Mouse (Mus musculus) liver, postnatal 0 days (tissue): ENCODE results near the gene Atrnl1. TPM values are rescaled to one million over a fixed set of nuclear protein-coding genes. Genes with fewer than 3 reads are reported as not detected.

Experiments used
- ATAC-seq: fragments of 200-750 bp; cut with Nextera tagmentation; 2 replicates; pipeline ENCODE4 v1.8.0; 2017; ENCODE audit warnings: mild to moderate bottlenecking, moderate library complexity
- DNase-seq: peaks from one replicate; pipeline ENCODE4 v3.0.0-alpha.2; 2016
- H3K27ac ChIP-seq: fragments of 300-500 bp; sonication (generic); 2 replicates; pipeline ENCODE4 v1.5.1; 2014; ENCODE audit warnings: antibody characterized with exemption, moderate library complexity, mild to moderate bottlenecking, low read depth
- H3K27me3 ChIP-seq: fragments of 300-500 bp; sonication (generic); 2 replicates; pipeline ENCODE4 v1.6.1; 2014; ENCODE audit warnings: low read length, control low read depth, mixed read lengths; ENCODE audit not compliant: insufficient read depth
- H3K36me3 ChIP-seq: fragments of 300-500 bp; sonication (generic); replicated peaks from 2 replicates; pipeline ENCODE4 v1.6.1; 2014; ENCODE audit warnings: mild to moderate bottlenecking, control low read depth, low read length, moderate library complexity, mixed read lengths; ENCODE audit not compliant: insufficient read depth
- H3K4me1 ChIP-seq: fragments of 300-500 bp; sonication (generic); 2 replicates; pipeline ENCODE4 v1.6.1; 2014; ENCODE audit warnings: antibody characterized with exemption, mild to moderate bottlenecking, control low read depth; ENCODE audit not compliant: insufficient read depth
- H3K4me2 ChIP-seq: fragments of 300-500 bp; sonication (generic); 2 replicates; pipeline ENCODE4 v1.6.1; 2014; ENCODE audit warnings: low read depth, mild to moderate bottlenecking, low read length, moderate library complexity, mixed read lengths
- H3K4me3 ChIP-seq: fragments of 300-500 bp; sonication (generic); 2 replicates; pipeline ENCODE4 v1.5.1; 2014; ENCODE audit warnings: low read depth, low read length
- H3K9ac ChIP-seq: fragments of 300-500 bp; sonication (generic); replicated peaks from 2 replicates; pipeline ENCODE4 v1.6.1; 2014; ENCODE audit warnings: mild to moderate bottlenecking, moderate library complexity
- H3K9me3 ChIP-seq: fragments of 300-500 bp; sonication (generic); 2 replicates; pipeline ENCODE4 v1.6.1; 2016; ENCODE audit warnings: mild to moderate bottlenecking, control low read depth, low read length, mixed read lengths
- CTCF ChIP-seq: sonication (generic); IDR thresholded peaks from 2 replicates; pipeline ENCODE4 v1.5.1; 2016; ENCODE audit warnings: antibody characterized with exemption, low read depth
- EP300 ChIP-seq: IDR thresholded peaks from 2 replicates; pipeline ENCODE4 v1.6.1; 2016; ENCODE audit warnings: antibody characterized with exemption, low read depth, mild to moderate bottlenecking
- WGBS: fragments of 180-500 bp; shearing (Covaris S2); extraction: QIAGEN DNeasy Blood & Tissue Kit; methylation state at CpG from one replicate; pipeline ENCODE4 v1.1.7; 2014; ENCODE audit not compliant: insufficient replicate concordance; 5-methylcytosine and 5-hydroxymethylcytosine counted together
- polyA plus RNA-seq: library from polyadenylated mRNA; unstranded; fragments of >200 nt; fragmentation: Nextera tagmentation; extraction: Ambion mirVana; gene quantifications from 2 replicates; pipeline ENCODE4 v1.2.1, GENCODE M21; 2015

Atrnl1 gene
- polyA plus RNA-seq, 1 experiment from 2014 or later = 0.70 TPM

- 77% methylated on average over 5 of the region's 5 CpGs for WGBS
- no peak overlapping the region for H3K4me3 ChIP-seq
- DNase-seq = no peak
These were observed 175.9 kb downstream of the Atrnl1 start for GRCm38 (mm10) chr19:57786699-57787098.

GRCm38 (mm10) chr19:57802207-57802606 is 191.4 kb downstream of the Atrnl1 start:
- Histone ChIP-seq H3K4me2 (no peak overlapping the region), H3K27ac (no peak overlapping the region), H3K27me3 (no peaks in the 10 kb centered on the region), H3K9ac (no peak overlapping the region), H3K4me3 (no peak overlapping the region), H3K4me1 (no peaks in the 10 kb centered on the region), H3K36me3 (no peaks in the 10 kb centered on the region), H3K9me3 (no peaks in the 10 kb centered on the region)
- DNase-seq (no peak), ATAC-seq (no peak)
- WGBS = 74% methylated on average over 9 of the region's 9 CpGs
- TF ChIP-seq EP300 = no peak
- no peak for TF ChIP-seq CTCF

More at GRCm38 (mm10) chr19:57786699-57787098, 175.9 kb downstream of the Atrnl1 start:
- no peak overlapping the region for H3K4me2 ChIP-seq
- no peaks in the 10 kb centered on the region for H3K27me3 ChIP-seq
- no peak for TF ChIP-seq EP300
- TF ChIP-seq CTCF = no peak
- no peak for ATAC-seq
- H3K9me3 ChIP-seq = no peaks in the 10 kb centered on the region
- no peak overlapping the region for H3K9ac ChIP-seq
- no peak overlapping the region for H3K27ac ChIP-seq
- H3K4me1 ChIP-seq = no peaks in the 10 kb centered on the region
- no peaks in the 10 kb centered on the region for H3K36me3 ChIP-seq

GRCm38 (mm10) chr19:57802771-57803482 is 192.1 kb downstream of the Atrnl1 start:
- TF ChIP-seq EP300 (no peak), CTCF (no peak)
- Histone ChIP-seq H3K27ac (no peak overlapping the region), H3K4me3 (no peak overlapping the region), H3K27me3 (no peaks in the 10 kb centered on the region), H3K9ac (no peak overlapping the region), H3K4me1 (no peaks in the 10 kb centered on the region), H3K4me2 (no peak overlapping the region), H3K36me3 (no peaks in the 10 kb centered on the region), H3K9me3 (no peaks in the 10 kb centered on the region)
- ATAC-seq (no peak), DNase-seq (no peak)
- WGBS = 54% methylated on average over 14 of the region's 14 CpGs

GRCm38 (mm10) chr19:57803483-57803820 is 192.6 kb downstream of the Atrnl1 start:
- 50% methylated on average over 3 of the region's 3 CpGs for WGBS
- DNase-seq (no peak), ATAC-seq (no peak)
- Histone ChIP-seq H3K27ac (no peak overlapping the region), H3K9me3 (no peaks in the 10 kb centered on the region), H3K4me3 (no peak overlapping the region), H3K27me3 (no peaks in the 10 kb centered on the region), H3K4me1 (no peaks in the 10 kb centered on the region), H3K9ac (no peak overlapping the region), H3K4me2 (no peak overlapping the region), H3K36me3 (no peaks in the 10 kb centered on the region)
- TF ChIP-seq EP300 (no peak), CTCF (no peak)

- H3K9me3 ChIP-seq = no peaks in the 10 kb centered on the region
- TF ChIP-seq CTCF = no peak
- TF ChIP-seq EP300 = no peak
- H3K27ac ChIP-seq = no peak overlapping the region
- H3K27me3 ChIP-seq = no peaks in the 10 kb centered on the region
- H3K36me3 ChIP-seq = no peaks in the 10 kb centered on the region
- H3K4me1 ChIP-seq = no peaks in the 10 kb centered on the region
- H3K9ac ChIP-seq = no peak overlapping the region
- no peak overlapping the region for H3K4me2 ChIP-seq
- no peak overlapping the region for H3K4me3 ChIP-seq
- WGBS = 82% methylated on average over 2 of the region's 2 CpGs
- DNase-seq (no peak), ATAC-seq (no peak)
These were observed 197.5 kb downstream of the Atrnl1 start for GRCm38 (mm10) chr19:57808363-57808762.

- DNase-seq = no peak
- Histone ChIP-seq H3K27ac (no peak overlapping the region), H3K9me3 (no peaks in the 10 kb centered on the region), H3K4me1 (no peaks in the 10 kb centered on the region), H3K4me2 (no peak overlapping the region), H3K4me3 (no peak overlapping the region), H3K27me3 (no peaks in the 10 kb centered on the region), H3K9ac (no peak overlapping the region), H3K36me3 (no peaks in the 10 kb centered on the region)
- no peak for ATAC-seq
- WGBS = 78% methylated on average over 6 of the region's 6 CpGs
- no peak for TF ChIP-seq CTCF
- no peak for TF ChIP-seq EP300
These were observed 203.5 kb downstream of the Atrnl1 start for GRCm38 (mm10) chr19:57814291-57814690.
